Mouse (Mus musculus): Measurements from ENCODE around the gene Tanc1. TPM values are rescaled to one million over a fixed set of nuclear protein-coding genes. Genes with fewer than 3 reads are reported as not detected.

The Tanc1 gene
- polyA plus RNA-seq, 1 experiment from 2014 or later = 8.5 TPM

- Histone ChIP-seq H3K4me3 (ENCODE audit: low read depth, low read length) (no peak overlapping the region), H3K9ac (ENCODE audit: low read depth, low read length) (no peak overlapping the region), H3K4me1 (replicated peaks; ENCODE audit: control insufficient read depth, insufficient read depth, low read length) (no peaks in the 10 kb centered on the region), H3K36me3 (ENCODE audit: control insufficient read depth, insufficient read depth) (peaks cover 9% of the 10 kb centered on the region; the same call in 1 of the 2 replicates), H3K27ac (ENCODE audit: low read depth, low read length) (peak overlapping the region; percentile 41; the same call in 1 of the 2 replicates), H3K4me2 (replicated peaks; ENCODE audit: low read depth) (no peak overlapping the region), H3K27me3 (replicated peaks; ENCODE audit: control insufficient read depth, insufficient read depth, low read length) (no peaks in the 10 kb centered on the region), H3K9me3 (ENCODE audit: control insufficient read depth) (no peaks in the 10 kb centered on the region)
- peak; percentile 71 for ATAC-seq
- no peak for TF ChIP-seq CTCF (IDR thresholded peaks at IDR 0.05; ENCODE audit: low read depth)
- WGBS = 50% methylated on average over 5 of the region's 5 CpGs
These were observed 163.3 kb downstream of the Tanc1 start for GRCm38 (mm10) chr2:59775148-59775547.

- peaks cover 9% of the 10 kb centered on the region; the same call in 1 of the 2 replicates for H3K36me3 ChIP-seq (ENCODE audit: control insufficient read depth, insufficient read depth)
- H3K9ac ChIP-seq (ENCODE audit: low read depth, low read length) = no peak overlapping the region
- H3K27me3 ChIP-seq (replicated peaks; ENCODE audit: control insufficient read depth, insufficient read depth, low read length) = no peaks in the 10 kb centered on the region
- no peak for TF ChIP-seq CTCF (IDR thresholded peaks at IDR 0.05; ENCODE audit: low read depth)
- H3K4me1 ChIP-seq (replicated peaks; ENCODE audit: control insufficient read depth, insufficient read depth, low read length) = no peaks in the 10 kb centered on the region
- no peak overlapping the region for H3K4me3 ChIP-seq (ENCODE audit: low read depth, low read length)
- 83% methylated on average over 6 of the region's 6 CpGs for WGBS
- no peak overlapping the region for H3K4me2 ChIP-seq (replicated peaks; ENCODE audit: low read depth)
- peak overlapping the region; percentile 41; the same call in 1 of the 2 replicates for H3K27ac ChIP-seq (ENCODE audit: low read depth, low read length)
- no peaks in the 10 kb centered on the region for H3K9me3 ChIP-seq (ENCODE audit: control insufficient read depth)
- ATAC-seq = no peak
These were observed 164.0 kb downstream of the Tanc1 start for GRCm38 (mm10) chr2:59775820-59776219.

GRCm38 (mm10) chr2:59779355-59779754 lies 167.5 kb downstream of the Tanc1 start:
- 49% methylated on average over 10 of the region's 10 CpGs for WGBS
- Histone ChIP-seq H3K9me3 (ENCODE audit: control insufficient read depth) (no peaks in the 10 kb centered on the region), H3K4me1 (replicated peaks; ENCODE audit: control insufficient read depth, insufficient read depth, low read length) (no peaks in the 10 kb centered on the region), H3K9ac (ENCODE audit: low read depth, low read length) (no peak overlapping the region), H3K36me3 (ENCODE audit: control insufficient read depth, insufficient read depth) (peaks cover 18% of the 10 kb centered on the region), H3K4me2 (replicated peaks; ENCODE audit: low read depth) (no peak overlapping the region), H3K27ac (ENCODE audit: low read depth, low read length) (no peak overlapping the region; the same call in 1 of the 2 replicates), H3K4me3 (ENCODE audit: low read depth, low read length) (no peak overlapping the region), H3K27me3 (replicated peaks; ENCODE audit: control insufficient read depth, insufficient read depth, low read length) (no peaks in the 10 kb centered on the region)
- no peak for TF ChIP-seq CTCF (IDR thresholded peaks at IDR 0.05; ENCODE audit: low read depth)
- peak; percentile 64 for ATAC-seq

GRCm38 (mm10) chr2:59780240-59780639 lies 168.4 kb downstream of the Tanc1 start:
- no peak overlapping the region for H3K9ac ChIP-seq (ENCODE audit: low read depth, low read length)
- no peaks in the 10 kb centered on the region for H3K4me1 ChIP-seq (replicated peaks; ENCODE audit: control insufficient read depth, insufficient read depth, low read length)
- no peak overlapping the region for H3K4me3 ChIP-seq (ENCODE audit: low read depth, low read length)
- peaks cover 17% of the 10 kb centered on the region for H3K36me3 ChIP-seq (ENCODE audit: control insufficient read depth, insufficient read depth)
- no peak for ATAC-seq
- no peaks in the 10 kb centered on the region for H3K27me3 ChIP-seq (replicated peaks; ENCODE audit: control insufficient read depth, insufficient read depth, low read length)
- TF ChIP-seq CTCF (IDR thresholded peaks at IDR 0.05; ENCODE audit: low read depth) = no peak
- no peaks in the 10 kb centered on the region for H3K9me3 ChIP-seq (ENCODE audit: control insufficient read depth)
- 78% methylated on average over 5 of the region's 5 CpGs for WGBS
- H3K4me2 ChIP-seq (replicated peaks; ENCODE audit: low read depth) = no peak overlapping the region
- no peak overlapping the region for H3K27ac ChIP-seq (ENCODE audit: low read depth, low read length)

- H3K4me3 ChIP-seq (ENCODE audit: low read depth, low read length) = no peak overlapping the region
- no peaks in the 10 kb centered on the region for H3K9me3 ChIP-seq (ENCODE audit: control insufficient read depth)
- no peak for TF ChIP-seq CTCF (IDR thresholded peaks at IDR 0.05; ENCODE audit: low read depth)
- H3K27ac ChIP-seq (ENCODE audit: low read depth, low read length) = no peak overlapping the region
- no peaks in the 10 kb centered on the region for H3K27me3 ChIP-seq (replicated peaks; ENCODE audit: control insufficient read depth, insufficient read depth, low read length)
- 45% methylated on average over 12 of the region's 12 CpGs for WGBS
- H3K36me3 ChIP-seq (ENCODE audit: control insufficient read depth, insufficient read depth) = peaks cover 36% of the 10 kb centered on the region
- no peaks in the 10 kb centered on the region for H3K4me1 ChIP-seq (replicated peaks; ENCODE audit: control insufficient read depth, insufficient read depth, low read length)
- H3K9ac ChIP-seq (ENCODE audit: low read depth, low read length) = no peak overlapping the region
- ATAC-seq = peak; percentile 62; the same call in 1 of the 2 replicates
- no peak overlapping the region for H3K4me2 ChIP-seq (replicated peaks; ENCODE audit: low read depth)
These were observed 171.4 kb downstream of the Tanc1 start for GRCm38 (mm10) chr2:59783055-59783831.

GRCm38 (mm10) chr2:59783832-59784627 lies 172.2 kb downstream of the Tanc1 start:
- Histone ChIP-seq H3K4me1 (replicated peaks; ENCODE audit: control insufficient read depth, insufficient read depth, low read length) (no peaks in the 10 kb centered on the region), H3K9me3 (ENCODE audit: control insufficient read depth) (no peaks in the 10 kb centered on the region), H3K4me2 (replicated peaks; ENCODE audit: low read depth) (no peak overlapping the region), H3K36me3 (ENCODE audit: control insufficient read depth, insufficient read depth) (peaks cover 36% of the 10 kb centered on the region), H3K27ac (ENCODE audit: low read depth, low read length) (no peak overlapping the region), H3K4me3 (ENCODE audit: low read depth, low read length) (no peak overlapping the region), H3K27me3 (replicated peaks; ENCODE audit: control insufficient read depth, insufficient read depth, low read length) (no peaks in the 10 kb centered on the region), H3K9ac (ENCODE audit: low read depth, low read length) (no peak overlapping the region; the same call in 1 of the 2 replicates)
- WGBS = 84% methylated on average over 12 of the region's 12 CpGs
- no peak for TF ChIP-seq CTCF (IDR thresholded peaks at IDR 0.05; ENCODE audit: low read depth)
- no peak for ATAC-seq

Data from intestine, postnatal 0 days (tissue).